Mouse (Mus musculus) embryonic facial prominence, embryonic 15.5 days (tissue): ENCODE results near the gene Cmklr1. TPM values are rescaled to one million over a fixed set of nuclear protein-coding genes. Genes with fewer than 3 reads are reported as not detected.
A peak's percentile ranks its signal among the peaks of the same experiment; 100 is the strongest.

Source experiments
- ATAC-seq: fragments of 200-750 bp; cut with Nextera tagmentation; 2 replicates; pipeline ENCODE4 v1.8.0; 2017; ENCODE audit warnings: low read depth, moderate TSS enrichment; ENCODE audit not compliant: insufficient number of reproducible peaks, low FRiP score, low TSS enrichment
- H3K27ac ChIP-seq: fragments of 300-500 bp; sonication (generic); replicated peaks from 2 replicates; pipeline ENCODE4 v1.5.1; 2015; ENCODE audit warnings: mild to moderate bottlenecking, inconsistent platforms
- H3K27me3 ChIP-seq: fragments of 300-500 bp; sonication (generic); 2 replicates; pipeline ENCODE4 v1.6.1; 2015; ENCODE audit warnings: inconsistent platforms
- H3K36me3 ChIP-seq: fragments of 300-500 bp; sonication (generic); 2 replicates; pipeline ENCODE4 v1.6.1; 2015; ENCODE audit warnings: mild to moderate bottlenecking, inconsistent platforms
- H3K4me1 ChIP-seq: fragments of 300-500 bp; sonication (generic); 2 replicates; pipeline ENCODE4 v1.6.1; 2015; ENCODE audit warnings: inconsistent platforms
- H3K4me2 ChIP-seq: fragments of 300-500 bp; sonication (generic); replicated peaks from 2 replicates; pipeline ENCODE4 v1.6.1; 2015; ENCODE audit warnings: mild to moderate bottlenecking, inconsistent platforms
- H3K4me3 ChIP-seq: fragments of 300-500 bp; sonication (generic); replicated peaks from 2 replicates; pipeline ENCODE4 v1.5.1; 2015; ENCODE audit warnings: mild to moderate bottlenecking, inconsistent platforms
- H3K9ac ChIP-seq: fragments of 300-500 bp; sonication (generic); 2 replicates; pipeline ENCODE4 v1.6.1; 2015; ENCODE audit warnings: inconsistent platforms
- H3K9me3 ChIP-seq: fragments of 300-500 bp; sonication (generic); replicated peaks from 2 replicates; pipeline ENCODE4 v1.6.1; 2016; ENCODE audit warnings: inconsistent platforms
- WGBS: fragments of 180-500 bp; shearing (Covaris S2); methylation state at CpG from one replicate; pipeline ENCODE4 v1.1.7; 2015; 5-methylcytosine and 5-hydroxymethylcytosine counted together
- polyA plus RNA-seq: library from polyadenylated mRNA; unstranded; fragments of >200 nt; fragmentation: Nextera tagmentation; extraction: Ambion mirVana; gene quantifications from 2 replicates; pipeline ENCODE4 v1.2.1, GENCODE M21; 2015

Gene Cmklr1
- polyA plus RNA-seq, 1 experiment from 2014 or later = 7.0 TPM

- 0 out of 2 replicates have a peak, but pooled peaks cover 7% of the 10 kb centered on the region for H3K4me1 ChIP-seq
- no peak for ATAC-seq
- H3K4me2 ChIP-seq = no peak overlapping the region
- no peak overlapping the region for H3K4me3 ChIP-seq
- no peaks in the 10 kb centered on the region for H3K27me3 ChIP-seq
- no peak overlapping the region for H3K9ac ChIP-seq
- no peaks in the 10 kb centered on the region for H3K36me3 ChIP-seq
- 70% methylated on average over 16 of the region's 16 CpGs for WGBS
- H3K27ac ChIP-seq = no peak overlapping the region
- H3K9me3 ChIP-seq = no peaks in the 10 kb centered on the region
These were observed 30.0 kb downstream of the Cmklr1 start for GRCm38 (mm10) chr5:113620130-113620716.

DNA sequence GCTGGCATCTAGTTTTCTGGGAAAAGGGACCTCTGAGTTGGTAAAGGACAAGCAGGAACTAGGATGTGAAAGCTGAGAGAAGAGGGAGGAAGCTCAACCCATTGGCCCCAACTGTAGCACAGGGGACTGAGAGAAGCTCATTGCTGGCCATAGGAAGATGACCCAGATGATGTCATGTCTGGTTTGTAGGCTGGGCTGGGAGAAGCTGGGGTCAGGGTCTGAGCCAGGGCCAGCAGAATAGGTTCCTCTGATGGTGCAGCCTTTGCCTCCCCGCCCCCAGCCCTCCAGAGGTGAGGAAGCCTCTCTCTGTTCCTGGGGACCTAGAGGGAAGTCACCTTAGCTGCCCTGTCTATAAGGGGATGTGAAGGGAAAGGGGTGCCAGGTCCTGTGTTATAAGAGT is 31.1 kb downstream of the Cmklr1 start:
- H3K27me3 ChIP-seq = no peaks in the 10 kb centered on the region
- H3K4me3 ChIP-seq = no peak overlapping the region
- 64% methylated on average over 1 of the region's 1 CpGs for WGBS
- H3K9me3 ChIP-seq = no peaks in the 10 kb centered on the region
- H3K9ac ChIP-seq = no peak overlapping the region
- H3K27ac ChIP-seq = no peak overlapping the region
- H3K36me3 ChIP-seq = peaks cover 3% of the 10 kb centered on the region; the same call in 1 of the 2 replicates
- H3K4me1 ChIP-seq = 0 out of 2 replicates have a peak, but pooled peaks cover 3% of the 10 kb centered on the region
- H3K4me2 ChIP-seq = no peak overlapping the region
- ATAC-seq = no peak

DNA sequence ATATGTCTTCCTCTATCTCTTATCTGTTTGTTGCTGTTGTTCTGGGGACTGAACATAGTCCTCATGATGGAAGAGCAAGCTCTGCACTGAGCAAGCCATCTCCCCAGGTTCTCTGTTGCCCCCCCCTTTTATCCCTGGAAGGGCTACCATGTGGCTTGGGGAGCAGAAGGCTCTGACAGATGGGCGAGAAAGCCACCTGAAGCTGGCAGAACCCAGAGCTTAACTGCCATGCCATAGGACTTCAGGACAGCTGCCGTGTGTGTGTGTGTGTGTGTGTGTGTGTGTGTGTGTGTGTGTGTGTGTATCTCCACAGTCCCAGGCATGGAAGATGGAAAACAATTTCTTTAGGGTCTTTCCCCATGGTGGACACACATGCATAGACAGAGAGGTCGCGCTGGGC is 31.5 kb downstream of the Cmklr1 start:
- no peaks in the 10 kb centered on the region for H3K9me3 ChIP-seq
- H3K4me2 ChIP-seq = no peak overlapping the region
- ATAC-seq = no peak
- H3K27me3 ChIP-seq = no peaks in the 10 kb centered on the region
- H3K36me3 ChIP-seq = peaks cover 7% of the 10 kb centered on the region; the same call in 1 of the 2 replicates
- H3K27ac ChIP-seq = no peak overlapping the region
- no peak overlapping the region for H3K4me3 ChIP-seq
- WGBS = 94% methylated on average over 4 of the region's 4 CpGs
- H3K9ac ChIP-seq = no peak overlapping the region
- H3K4me1 ChIP-seq = 0 out of 2 replicates have a peak, but pooled peaks cover 3% of the 10 kb centered on the region

- H3K9me3 ChIP-seq = no peaks in the 10 kb centered on the region
- 69% methylated on average over 12 of the region's 12 CpGs for WGBS
- H3K4me3 ChIP-seq = no peak overlapping the region
- peaks cover 8% of the 10 kb centered on the region; the same call in 1 of the 2 replicates for H3K36me3 ChIP-seq
- H3K4me2 ChIP-seq = no peak overlapping the region
- no peaks in the 10 kb centered on the region for H3K27me3 ChIP-seq
- no peak overlapping the region for H3K9ac ChIP-seq
- H3K27ac ChIP-seq = no peak overlapping the region
- ATAC-seq = no peak
- H3K4me1 ChIP-seq = peaks cover 33% of the 10 kb centered on the region
These were observed 38.4 kb downstream of the Cmklr1 start for GRCm38 (mm10) chr5:113611771-113612233.

- H3K27ac ChIP-seq = no peak overlapping the region
- H3K9ac ChIP-seq = no peak overlapping the region
- peaks cover 8% of the 10 kb centered on the region; the same call in 1 of the 2 replicates for H3K36me3 ChIP-seq
- H3K4me3 ChIP-seq = no peak overlapping the region
- H3K4me2 ChIP-seq = no peak overlapping the region
- peaks cover 37% of the 10 kb centered on the region for H3K4me1 ChIP-seq
- H3K9me3 ChIP-seq = no peaks in the 10 kb centered on the region
- no peak for ATAC-seq
- H3K27me3 ChIP-seq = no peaks in the 10 kb centered on the region
- 71% methylated on average over 6 of the region's 6 CpGs for WGBS
These were observed 39.1 kb downstream of the Cmklr1 start for GRCm38 (mm10) chr5:113611131-113611530.

- no peaks in the 10 kb centered on the region for H3K9me3 ChIP-seq
- no peak overlapping the region for H3K4me3 ChIP-seq
- 56% methylated on average over 6 of the region's 6 CpGs for WGBS
- no peak overlapping the region for H3K27ac ChIP-seq
- H3K4me1 ChIP-seq = peaks cover 40% of the 10 kb centered on the region
- no peak for ATAC-seq
- H3K9ac ChIP-seq = no peak overlapping the region
- no peaks in the 10 kb centered on the region for H3K27me3 ChIP-seq
- H3K36me3 ChIP-seq = peaks cover 8% of the 10 kb centered on the region; the same call in 1 of the 2 replicates
- H3K4me2 ChIP-seq = no peak overlapping the region
These were observed 39.7 kb downstream of the Cmklr1 start for GRCm38 (mm10) chr5:113610490-113610889.

DNA sequence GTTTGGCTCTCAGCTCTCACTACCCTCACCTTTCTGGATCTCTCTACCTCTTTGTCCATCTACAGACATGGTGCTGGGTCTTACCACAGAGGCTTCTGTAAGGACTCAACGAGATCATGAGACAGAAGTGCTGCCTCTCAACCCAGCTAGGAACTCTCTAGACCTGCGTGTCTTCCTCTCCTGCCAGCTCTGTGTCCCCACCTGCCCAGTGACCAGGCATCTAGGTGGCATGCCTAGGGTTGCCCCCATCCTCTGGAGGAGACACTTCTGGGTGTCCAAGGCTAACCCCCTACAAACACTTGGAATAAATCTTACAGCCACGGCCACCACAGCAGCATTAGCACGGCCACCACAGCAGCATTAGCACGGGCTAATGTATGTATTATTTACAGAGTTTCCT is 40.3 kb downstream of the Cmklr1 start:
- H3K27me3 ChIP-seq = no peaks in the 10 kb centered on the region
- ATAC-seq = no peak
- H3K4me3 ChIP-seq = no peak overlapping the region
- no peak overlapping the region for H3K9ac ChIP-seq
- H3K36me3 ChIP-seq = peaks cover 8% of the 10 kb centered on the region; the same call in 1 of the 2 replicates
- WGBS = 54% methylated on average over 5 of the region's 5 CpGs
- H3K9me3 ChIP-seq = no peaks in the 10 kb centered on the region
- peaks cover 40% of the 10 kb centered on the region for H3K4me1 ChIP-seq
- H3K27ac ChIP-seq = no peak overlapping the region
- H3K4me2 ChIP-seq = no peak overlapping the region

DNA sequence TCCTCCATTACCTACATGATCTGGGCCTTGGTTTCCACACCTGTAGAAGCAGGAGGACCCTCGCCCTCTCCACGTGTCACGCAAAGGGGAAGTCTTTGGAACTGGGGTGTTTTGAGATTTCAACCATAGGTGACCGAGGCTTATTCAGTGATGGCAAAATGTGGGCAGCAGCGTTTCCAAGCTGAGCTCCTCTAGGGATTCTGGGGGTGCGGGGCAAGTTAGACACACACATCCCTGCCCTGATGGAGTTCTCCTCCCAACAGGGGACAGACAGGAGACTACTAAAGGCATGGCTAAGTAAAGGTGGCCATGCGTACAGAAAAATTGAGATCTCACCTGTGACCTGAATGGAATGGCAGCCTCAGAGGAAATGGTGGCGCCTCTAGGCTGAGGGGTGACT is 41.7 kb downstream of the Cmklr1 start:
- no peak for ATAC-seq

GRCm38 (mm10) chr5:113607941-113608431 is 42.2 kb downstream of the Cmklr1 start:
- H3K9ac ChIP-seq = no peak overlapping the region
- H3K4me2 ChIP-seq = no peak overlapping the region
- no peaks in the 10 kb centered on the region for H3K36me3 ChIP-seq
- ATAC-seq = peak; percentile 69
- no peaks in the 10 kb centered on the region for H3K9me3 ChIP-seq
- 15% methylated on average over 13 of the region's 13 CpGs for WGBS
- peak overlapping the region; percentile 71 for H3K27ac ChIP-seq
- H3K4me3 ChIP-seq = no peak overlapping the region
- H3K27me3 ChIP-seq = no peaks in the 10 kb centered on the region
- H3K4me1 ChIP-seq = peaks cover 50% of the 10 kb centered on the region

More for the DNA sequence above, 41.7 kb downstream of the Cmklr1 start:
- Histone ChIP-seq H3K27ac (peak overlapping the region; percentile 71), H3K9ac (no peak overlapping the region), H3K36me3 (no peaks in the 10 kb centered on the region), H3K4me1 (peaks cover 45% of the 10 kb centered on the region), H3K4me2 (no peak overlapping the region), H3K4me3 (no peak overlapping the region), H3K9me3 (no peaks in the 10 kb centered on the region), H3K27me3 (no peaks in the 10 kb centered on the region)
- WGBS = 75% methylated on average over 8 of the region's 8 CpGs

- H3K4me3 ChIP-seq = no peak overlapping the region
- H3K4me2 ChIP-seq = no peak overlapping the region
- H3K4me1 ChIP-seq = peaks cover 54% of the 10 kb centered on the region
- H3K9ac ChIP-seq = no peak overlapping the region
- no peak for ATAC-seq
- 53% methylated on average over 8 of the region's 8 CpGs for WGBS
- H3K27me3 ChIP-seq = no peaks in the 10 kb centered on the region
- H3K27ac ChIP-seq = peak overlapping the region; percentile 71
- no peaks in the 10 kb centered on the region for H3K9me3 ChIP-seq
- no peaks in the 10 kb centered on the region for H3K36me3 ChIP-seq
These were observed 43.1 kb downstream of the Cmklr1 start for GRCm38 (mm10) chr5:113606961-113607785.

DNA sequence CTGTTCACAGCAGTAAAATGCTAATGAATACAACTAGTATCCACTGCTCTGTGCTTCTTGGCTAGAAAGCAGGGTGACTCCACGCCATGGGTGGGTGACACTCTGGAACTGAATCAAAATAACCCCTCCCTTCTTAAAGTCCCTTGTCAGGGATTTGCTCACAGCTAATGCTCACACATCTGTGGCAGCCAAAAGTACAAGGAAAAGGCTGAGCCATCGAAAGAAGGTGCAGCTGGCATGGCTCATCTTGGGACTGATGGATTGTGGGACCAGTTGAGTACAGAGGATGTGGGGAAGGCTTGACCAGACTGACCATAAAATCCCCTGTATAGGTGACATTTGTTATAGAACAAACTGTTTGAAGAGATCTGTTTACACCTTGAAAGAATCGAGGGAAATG is 44.1 kb downstream of the Cmklr1 start:
- H3K27ac ChIP-seq = no peak overlapping the region
- H3K4me1 ChIP-seq = peaks cover 54% of the 10 kb centered on the region
- no peaks in the 10 kb centered on the region for H3K36me3 ChIP-seq
- no peak overlapping the region for H3K4me2 ChIP-seq
- no peak overlapping the region for H3K4me3 ChIP-seq
- H3K27me3 ChIP-seq = no peaks in the 10 kb centered on the region
- 71% methylated on average over 3 of the region's 3 CpGs for WGBS
- no peak for ATAC-seq
- no peak overlapping the region for H3K9ac ChIP-seq
- H3K9me3 ChIP-seq = no peaks in the 10 kb centered on the region
